Mouse (Mus musculus): ENCODE data around the gene Rpl21.
A peak's percentile ranks its signal among the peaks of the same experiment; 100 is the strongest.

The Rpl21 gene

GRCm38 (mm10) chr5:146833673-146834201, 1.0 kb downstream of the Rpl21 start:
- DNase-seq (ENCODE audit: low spot score) = no peak

- no peak for DNase-seq (ENCODE audit: low spot score)
These were observed 2.3 kb downstream of the Rpl21 start for GRCm38 (mm10) chr5:146834959-146835358.

GRCm38 (mm10) chr5:146837967-146838720, 5.5 kb downstream of the Rpl21 start:
- no peak for DNase-seq (ENCODE audit: low spot score)

- no peak for DNase-seq (ENCODE audit: low spot score)
These were observed 6.4 kb downstream of the Rpl21 start for GRCm38 (mm10) chr5:146838836-146839648.

DNA sequence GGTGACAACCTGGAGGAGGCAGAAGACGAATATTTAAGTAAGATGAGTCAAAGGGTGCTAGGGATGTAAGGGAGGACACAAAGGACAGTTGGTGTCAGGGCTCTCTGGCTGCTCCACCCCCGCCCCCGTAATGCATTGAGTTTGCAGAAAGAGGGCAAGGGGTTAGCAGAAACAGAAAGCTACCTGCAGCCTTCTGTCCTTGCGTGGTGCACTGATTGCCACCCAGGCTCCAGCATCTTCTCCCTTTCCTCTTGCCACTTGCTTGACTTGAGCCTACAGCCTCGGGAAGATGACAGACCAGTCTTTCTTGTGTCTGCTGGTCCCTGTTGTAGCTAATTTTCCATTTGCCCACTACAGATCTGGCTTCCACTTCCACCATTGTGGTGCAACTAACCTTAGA, 7.1 kb downstream of the Rpl21 start:
- no peak for DNase-seq (ENCODE audit: low spot score)

DNA sequence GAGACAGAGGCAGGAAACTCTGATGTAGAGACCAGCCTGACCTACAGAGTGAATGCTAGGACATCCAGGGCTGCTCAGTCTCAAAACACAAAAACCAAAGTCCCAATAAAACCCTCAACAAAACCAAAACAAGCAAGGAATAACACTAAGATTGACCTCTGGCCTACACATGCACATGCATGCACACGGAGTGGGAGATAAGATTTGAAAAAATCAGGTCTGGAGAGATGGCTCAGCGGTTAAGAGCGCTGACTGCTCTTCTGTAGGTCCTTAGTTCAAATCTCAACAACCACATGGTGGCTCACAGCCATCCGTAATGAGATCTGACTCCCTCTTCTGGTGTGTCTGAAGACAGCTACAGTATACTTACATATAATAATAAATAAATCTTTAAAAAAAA, 7.7 kb downstream of the Rpl21 start:
- DNase-seq (ENCODE audit: low spot score) = no peak

DNA sequence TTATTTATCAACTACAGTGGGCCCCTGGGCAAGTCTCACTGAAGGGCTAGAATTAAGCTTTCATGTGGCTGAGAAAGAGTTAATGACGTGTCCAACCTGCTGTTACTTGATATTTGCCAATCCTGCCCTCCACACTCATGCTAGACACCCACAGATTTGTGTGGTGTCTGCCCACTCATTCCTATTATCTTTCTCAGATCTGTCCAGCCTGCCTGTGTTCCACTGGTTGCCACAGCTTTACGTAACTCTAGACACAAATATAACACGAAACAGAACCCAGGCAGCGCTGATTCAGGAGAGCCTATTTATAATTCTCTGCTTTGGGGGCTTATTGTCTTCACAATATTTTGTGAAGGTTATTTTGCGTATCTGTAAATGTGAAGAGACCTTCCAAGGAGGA, 8.6 kb downstream of the Rpl21 start:
- DNase-seq (ENCODE audit: low spot score) = no peak

DNA sequence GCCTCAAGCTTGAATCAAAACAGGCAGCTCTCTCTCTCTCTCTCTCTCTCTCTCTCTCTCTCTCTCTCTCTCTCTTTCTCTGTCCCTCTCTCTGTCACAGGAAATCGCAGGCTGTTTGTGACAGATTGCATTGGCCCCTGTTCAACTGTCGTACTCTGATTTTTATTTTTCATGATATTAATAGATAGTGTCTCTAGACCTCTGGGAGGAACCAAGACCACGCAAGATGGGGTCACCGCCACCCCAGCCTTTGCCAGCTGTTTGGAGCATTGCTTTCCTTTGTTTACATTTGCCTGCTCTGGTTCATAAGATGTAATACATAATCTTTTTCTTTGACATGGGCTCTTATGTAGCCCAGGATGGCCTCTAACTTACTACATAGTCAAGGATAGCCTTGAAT, 9.3 kb downstream of the Rpl21 start:
- no peak for DNase-seq (ENCODE audit: low spot score)

- no peak for DNase-seq (ENCODE audit: low spot score)
These were observed 11.7 kb downstream of the Rpl21 start for GRCm38 (mm10) chr5:146844301-146844941.

- peak; percentile 92 for DNase-seq (ENCODE audit: low spot score)
These were observed 12.3 kb downstream of the Rpl21 start, which contains the start of gene Rasl11a for GRCm38 (mm10) chr5:146844945-146845365. Gene Rasl11a (plus strand): TSS chr5:146845071.

DNA sequence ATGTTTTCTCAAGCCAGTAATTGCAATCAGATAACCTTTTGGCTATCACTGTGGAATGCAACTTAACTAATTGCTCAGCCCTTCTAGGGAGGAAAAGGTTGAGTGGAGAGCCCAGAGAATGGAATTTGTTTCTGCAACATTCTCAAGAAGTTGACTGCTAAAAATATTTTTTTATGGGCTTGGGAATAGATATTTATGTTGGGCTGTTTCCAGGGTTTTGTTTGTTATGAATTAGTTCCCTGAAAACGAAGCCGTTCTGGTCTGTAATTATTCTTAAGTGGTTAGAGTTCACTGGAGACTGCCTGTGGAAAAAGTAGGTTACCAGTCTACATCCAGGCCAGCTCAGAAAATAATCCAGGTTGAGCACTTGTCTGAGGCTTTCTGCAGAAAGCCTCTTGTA, 13.8 kb downstream of the Rpl21 start:
- DNase-seq (ENCODE audit: low spot score) = no peak

DNA sequence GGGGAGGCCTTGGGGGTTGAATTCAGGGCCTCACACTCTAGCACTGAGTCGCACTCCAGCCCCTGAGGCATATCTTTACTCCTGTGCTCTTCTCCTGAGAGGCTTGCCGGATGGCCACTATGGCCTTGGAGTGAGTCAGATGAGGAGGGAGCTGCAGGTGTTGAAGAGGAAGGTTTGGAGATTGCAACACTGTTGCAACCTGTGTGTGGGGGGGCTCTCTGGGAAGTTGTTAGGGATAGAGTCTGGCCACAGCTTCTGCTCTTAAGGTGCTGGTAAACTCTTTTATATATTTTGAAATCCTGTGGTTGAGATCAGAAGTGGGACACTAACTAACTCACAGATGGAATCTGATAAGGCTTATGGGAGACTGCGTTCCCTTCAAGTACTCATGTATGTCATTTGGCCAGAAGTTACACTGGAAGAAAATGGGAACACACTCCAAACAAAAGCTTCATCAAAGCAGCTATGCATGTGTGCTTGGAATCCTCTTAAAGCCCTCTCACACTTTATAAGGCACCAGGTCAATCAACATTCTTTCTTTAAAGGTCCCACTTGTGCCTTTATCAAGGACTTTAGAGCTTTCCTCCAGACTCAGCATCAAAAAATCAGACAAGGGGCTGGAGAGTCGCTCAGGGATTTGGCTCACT, 16.4 kb downstream of the Rpl21 start:
- no peak for DNase-seq (ENCODE audit: low spot score)

DNA sequence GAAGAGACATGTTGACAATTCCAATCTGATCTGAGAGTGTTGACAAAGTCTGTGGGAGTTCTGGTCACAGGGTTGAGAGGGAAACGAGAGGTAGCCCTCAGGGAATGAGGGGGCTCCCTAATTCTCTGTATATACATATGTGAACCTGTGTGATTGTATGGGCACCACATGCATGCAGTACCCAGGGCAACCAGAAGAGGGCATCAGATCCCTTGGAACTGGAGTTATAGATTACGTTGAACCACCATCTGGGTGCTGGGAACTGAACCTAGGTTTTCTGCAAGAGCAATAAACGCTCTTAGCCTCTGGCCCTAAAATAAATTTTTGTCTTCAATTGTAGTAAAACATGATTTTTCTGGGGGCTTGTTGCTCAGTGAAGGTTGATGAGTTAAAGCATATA, 23.4 kb downstream of the Rpl21 start:
- no peak for DNase-seq (ENCODE audit: low spot score)

DNA sequence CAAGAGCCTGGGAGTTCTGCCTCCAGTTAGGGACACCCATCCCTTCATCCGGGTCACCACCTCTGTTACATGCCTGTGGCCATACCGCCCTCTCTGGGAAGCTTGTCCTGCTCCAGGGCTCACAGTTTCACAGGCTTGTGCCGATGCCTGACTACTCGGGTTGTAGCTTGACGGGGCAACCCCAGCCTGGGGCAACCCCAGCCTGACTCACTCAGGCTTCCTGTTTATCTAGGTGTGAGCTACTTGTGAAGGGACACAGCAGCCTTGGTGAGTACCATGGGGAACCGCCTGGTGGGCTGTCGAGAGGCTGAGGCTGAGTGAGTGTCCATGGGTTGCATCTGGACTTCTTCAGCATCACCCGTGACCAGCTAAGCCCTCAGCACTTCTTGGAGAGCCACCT, 24.9 kb downstream of the Rpl21 start:
- DNase-seq (ENCODE audit: low spot score) = no peak

DNA sequence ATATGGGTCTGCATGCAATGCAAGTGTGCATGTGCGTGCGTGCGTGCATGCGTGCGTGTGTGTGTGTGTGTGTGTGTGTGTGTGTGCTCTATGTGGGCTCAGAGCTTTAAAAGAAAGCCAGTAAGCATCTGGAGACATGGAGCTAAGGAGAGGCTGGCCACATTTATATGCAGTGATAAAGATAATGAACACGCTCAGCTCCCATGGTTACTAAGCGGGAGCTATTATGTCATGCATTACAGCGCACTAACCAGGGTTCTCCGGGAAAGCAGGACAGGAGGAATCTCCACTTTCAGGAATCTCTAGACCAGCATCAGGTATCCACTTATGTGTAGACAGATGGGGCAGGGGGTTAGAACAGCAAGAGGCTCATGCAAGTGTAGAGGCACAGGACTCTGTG, 26.1 kb downstream of the Rpl21 start:
- no peak for DNase-seq (ENCODE audit: low spot score)

DNA sequence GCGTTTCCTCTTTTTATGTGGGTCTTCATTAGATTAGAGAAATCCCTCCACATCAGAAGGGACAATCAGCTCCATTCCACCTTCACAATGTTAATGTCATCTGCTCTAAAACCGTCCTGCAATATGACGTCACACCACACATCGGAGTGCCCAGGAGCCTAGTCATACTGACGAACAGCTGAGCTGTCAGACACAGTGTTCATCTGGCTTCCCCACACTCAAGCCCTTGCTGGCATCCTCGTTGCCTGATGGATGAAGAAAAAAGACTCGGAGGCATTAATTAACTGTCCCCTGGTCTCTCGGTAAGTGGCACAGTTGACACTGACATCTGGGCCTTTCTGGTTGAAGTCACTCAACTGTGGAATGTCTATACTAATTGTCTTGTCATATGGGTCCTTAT, 26.6 kb downstream of the Rpl21 start:
- DNase-seq (ENCODE audit: low spot score) = no peak

DNA sequence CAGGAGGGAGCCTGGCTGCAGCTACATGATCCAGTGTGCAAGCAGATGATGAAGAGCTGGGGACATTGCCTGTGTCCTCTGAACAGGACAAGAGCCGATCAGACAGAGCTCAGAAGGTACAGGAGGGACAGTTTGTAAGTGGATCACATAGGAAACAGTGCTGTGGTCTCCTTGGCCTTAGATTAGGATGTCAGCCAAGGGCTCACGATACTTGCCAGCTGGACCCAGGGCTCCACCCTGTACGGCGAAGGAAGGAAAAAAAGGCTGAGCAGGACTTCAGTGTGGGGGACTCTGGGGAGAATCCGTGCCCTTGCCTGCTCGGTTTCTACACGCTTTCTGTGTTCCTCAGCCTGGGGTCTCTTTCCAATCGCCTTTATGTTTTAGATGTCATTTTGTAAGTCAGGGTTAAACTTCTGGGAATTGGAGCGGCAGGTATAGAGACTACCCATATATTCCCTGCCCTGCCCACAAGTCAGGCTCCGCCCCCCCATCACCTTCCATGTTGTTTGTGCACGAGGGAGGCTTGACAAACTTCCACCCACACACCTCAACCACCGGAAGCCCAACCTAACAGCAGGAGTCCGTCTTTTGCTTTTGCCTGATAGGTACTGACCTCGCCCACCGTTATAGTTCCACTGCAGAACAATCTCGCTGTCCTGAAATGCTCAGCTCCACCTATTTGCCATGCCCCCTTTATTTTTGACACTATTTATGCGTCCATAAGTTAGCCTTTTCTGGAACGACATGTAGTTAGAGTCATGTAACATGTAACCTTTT, 27.7 kb downstream of the Rpl21 start:
- DNase-seq (ENCODE audit: low spot score) = no peak

DNA sequence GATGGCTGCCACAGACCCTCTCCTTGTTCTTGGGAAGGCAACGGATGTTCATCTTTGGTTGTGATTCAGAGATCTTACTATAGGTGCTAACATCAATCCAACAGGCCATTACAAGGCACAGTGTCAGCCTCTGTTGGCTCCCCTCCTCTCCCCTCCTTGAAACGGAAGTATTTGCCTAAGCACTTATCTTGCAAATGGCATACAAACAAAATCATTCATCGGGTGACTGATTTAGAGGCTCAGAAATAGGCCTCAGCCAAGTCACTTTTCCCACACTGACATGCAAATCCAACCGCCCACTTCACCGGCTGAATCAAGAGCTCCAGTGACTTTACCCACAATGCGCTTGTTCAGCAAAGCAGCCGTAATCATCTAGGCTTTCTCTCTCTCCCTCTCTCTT, 28.9 kb downstream of the Rpl21 start:
- no peak for DNase-seq (ENCODE audit: low spot score)

DNA sequence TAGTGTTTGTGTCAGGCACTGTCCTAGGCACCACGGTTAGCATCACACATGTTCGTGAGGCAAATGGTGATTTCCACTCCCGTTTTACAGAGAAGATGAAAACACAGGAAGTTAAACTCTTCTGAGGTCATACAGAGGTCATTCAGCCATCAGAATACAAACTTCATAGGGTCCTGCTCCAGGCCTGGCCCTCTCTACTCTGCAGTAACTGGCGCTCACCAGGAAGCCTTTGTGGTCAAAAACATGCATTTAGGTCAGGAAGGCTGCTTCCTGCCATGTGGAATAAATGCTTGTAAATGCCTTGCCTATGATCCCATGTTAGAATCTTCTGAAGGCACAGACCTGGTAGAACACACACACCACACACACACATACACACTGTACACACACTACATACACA, 32.8 kb downstream of the Rpl21 start:
- DNase-seq (ENCODE audit: low spot score) = no peak

DNA sequence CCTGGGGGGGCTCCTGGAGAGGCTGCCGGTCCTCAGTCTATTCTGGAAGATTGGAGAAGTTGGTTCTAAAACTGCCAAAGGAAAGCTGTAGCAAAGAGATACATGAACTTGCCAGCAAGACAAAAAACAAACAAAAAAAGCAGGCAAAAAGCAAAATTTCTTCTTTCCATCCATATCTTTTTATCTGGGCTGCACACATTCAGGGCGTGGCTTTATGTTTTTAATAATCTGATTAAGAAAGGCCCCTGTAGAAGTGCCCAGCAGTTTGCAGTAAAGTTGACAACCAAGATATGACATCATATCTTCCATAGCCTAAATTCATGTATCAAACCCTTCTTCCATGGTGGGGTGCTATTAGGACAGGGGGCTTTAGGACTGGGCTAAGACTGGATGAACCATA, 33.6 kb downstream of the Rpl21 start:
- no peak for DNase-seq (ENCODE audit: low spot score)

DNA sequence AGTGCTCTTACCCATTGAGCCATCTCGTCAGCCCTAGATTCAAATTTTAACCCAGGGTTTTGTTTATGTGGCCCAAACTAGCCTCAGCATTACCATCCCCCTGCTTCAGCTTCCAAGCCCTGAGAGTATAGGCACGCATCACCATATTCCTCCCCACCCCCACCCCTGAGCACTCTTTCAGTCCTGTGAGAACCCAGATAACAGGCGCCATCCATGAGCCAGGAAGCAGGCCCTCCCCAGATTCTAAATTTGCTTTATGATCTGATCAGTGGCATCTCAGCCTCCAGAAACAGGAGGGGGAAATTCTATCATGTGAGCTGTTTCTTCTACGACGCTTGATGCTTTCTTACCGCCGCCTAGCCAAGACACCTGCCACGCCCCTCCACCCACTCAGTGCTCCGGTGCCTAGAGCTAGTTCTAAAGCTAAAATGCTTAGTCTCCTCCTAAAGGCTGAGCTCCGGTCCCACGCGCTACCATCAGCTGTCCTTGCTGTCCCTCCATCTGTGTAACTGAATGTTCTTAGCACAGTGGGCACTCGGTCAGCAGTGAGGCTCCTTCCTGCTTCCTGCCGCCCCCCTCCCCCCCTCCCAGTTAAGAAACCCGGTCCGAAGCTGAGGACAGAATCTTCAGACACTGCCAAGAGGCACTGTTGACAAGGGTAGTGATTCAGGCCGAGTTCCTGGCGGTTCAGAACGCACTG, 34.7 kb downstream of the Rpl21 start:
- peak; percentile 44 for DNase-seq (ENCODE audit: low spot score)

Measured in embryo, embryonic 10.5 days (tissue).